Mouse (Mus musculus) ES-E14 (cell line): ENCODE results near the gene Adora2a. TPM values are rescaled to one million over a fixed set of nuclear protein-coding genes. Genes with fewer than 3 reads are reported as not detected.

Experiments
- DNase-seq: peaks from one replicate; pipeline ENCODE4 v3.0.0-alpha.2; 2013; ENCODE audit warnings: low read depth, low spot score
- H3K27ac ChIP-seq: 2 replicates; pipeline ENCODE4 v1.5.1; 2012; ENCODE audit warnings: low read depth, mild to moderate bottlenecking, low read length, moderate library complexity, mixed read lengths; ENCODE audit not compliant: poor library complexity, insufficient read depth, severe bottlenecking
- H3K36me3 ChIP-seq: 2 replicates; pipeline ENCODE4 v1.6.1; 2012; ENCODE audit warnings: mild to moderate bottlenecking, low read length, moderate library complexity, mixed read lengths; ENCODE audit not compliant: control insufficient read depth, poor library complexity, insufficient read depth, severe bottlenecking
- H3K4me1 ChIP-seq, 2 experiments: fragments of 150-350 bp in 1 of 2; sonication (generic) in 1 of 2; 2 replicates each; pipeline ENCODE4 v1.6.1; 2012; ENCODE audit warnings: low read length in 2 of 2, mild to moderate bottlenecking in 1 of 2, mixed read lengths in 1 of 2; ENCODE audit not compliant: control insufficient read depth in 2 of 2, insufficient read depth in 2 of 2, poor library complexity in 1 of 2
- H3K4me3 ChIP-seq, 2 experiments: fragments of 150-350 bp in 1 of 2; sonication (generic) in 1 of 2; 2 replicates each; pipeline ENCODE4 v1.5.1; 2012; ENCODE audit warnings: low read length in 2 of 2, low read depth in 1 of 2, mild to moderate bottlenecking in 1 of 2, mixed read lengths in 1 of 2; ENCODE audit not compliant: insufficient read depth in 1 of 2, poor library complexity in 1 of 2, severe bottlenecking in 1 of 2
- H3K9ac ChIP-seq: 2 replicates; pipeline ENCODE4 v1.6.1; 2012; ENCODE audit warnings: low read depth, mild to moderate bottlenecking, low read length, mixed read lengths; ENCODE audit not compliant: poor library complexity, insufficient read depth, severe bottlenecking
- H3K9me3 ChIP-seq: fragments of 150-350 bp; sonication (generic); 2 replicates; pipeline ENCODE4 v1.6.1; 2012; ENCODE audit warnings: low read depth, mild to moderate bottlenecking, low read length; ENCODE audit not compliant: control insufficient read depth, insufficient read depth
- CHD2 ChIP-seq: IDR thresholded peaks from 2 replicates; pipeline ENCODE4 v1.6.1; 2014; ENCODE audit warnings: mild to moderate bottlenecking, low read depth, low read length, inconsistent platforms
- HCFC1 ChIP-seq: IDR thresholded peaks from 2 replicates; pipeline ENCODE4 v1.6.1; 2012; ENCODE audit warnings: low read length, inconsistent platforms, borderline replicate concordance; ENCODE audit not compliant: insufficient read depth
- MAFK ChIP-seq: IDR thresholded peaks from 2 replicates; pipeline ENCODE4 v1.6.1; 2014; ENCODE audit warnings: mild to moderate bottlenecking, low read depth, low read length, inconsistent platforms; ENCODE audit not compliant: insufficient read depth
- ZC3H11A ChIP-seq: IDR thresholded peaks from 2 replicates; pipeline ENCODE4 v1.6.1; 2012; ENCODE audit warnings: low read depth, mild to moderate bottlenecking, inconsistent platforms, low read length, borderline replicate concordance
- ZNF384 ChIP-seq: IDR thresholded peaks from 2 replicates; pipeline ENCODE4 v1.6.1; 2012; ENCODE audit warnings: low read depth, low read length, inconsistent platforms
- in situ Hi-C, 2 experiments: fragments of 600-800 bp; cut with MboI; formaldehyde crosslinking; loops; one replicate each; pipeline ENCODE4 v1.15.1; 2025; ENCODE audit warnings: low sequenced_read_pairs in 2 of 2, inconsistent platforms in 1 of 2; ENCODE audit not compliant: unreplicated experiment in 2 of 2
- total RNA-seq: library from RNA; depleted of rRNA; stranded (reverse); fragments of 300-350 nt; gene quantifications from 2 replicates; pipeline ENCODE4 v1.2.3, GENCODE M21; 2012

The Adora2a gene
- total RNA-seq, 1 experiment = 0.58 TPM

- Histone ChIP-seq H3K27ac (no peak overlapping the region), H3K36me3 (no peaks in the 10 kb centered on the region)
- in situ Hi-C loops = no loop called here
Observed at GRCm38 (mm10) chr10:75334175-75334574, 17.5 kb downstream of the Adora2a start.

GRCm38 (mm10) chr10:75335075-75335474, 18.4 kb downstream of the Adora2a start:
- TF ChIP-seq ZNF384 = no peak
- TF ChIP-seq ZC3H11A = no peak
- TF ChIP-seq HCFC1 = no peak
- peaks cover 0 to 4% of the 10 kb centered on the region in 2 experiments; a peak in 1 of 4 replicates for H3K4me1 ChIP-seq
- DNase-seq = no peak
- H3K9me3 ChIP-seq = no peaks in the 10 kb centered on the region
- no peak overlapping the region for H3K4me3 ChIP-seq
- in situ Hi-C loops = no loop called here
- no peak overlapping the region for H3K9ac ChIP-seq
- no peak overlapping the region for H3K27ac ChIP-seq
- H3K36me3 ChIP-seq = no peaks in the 10 kb centered on the region

More at GRCm38 (mm10) chr10:75334175-75334574, 17.5 kb downstream of the Adora2a start:
- Histone ChIP-seq H3K4me3 (no peak overlapping the region), H3K9ac (no peak overlapping the region), H3K4me1 (peaks cover 0 to 4% of the 10 kb centered on the region in 2 experiments; a peak in 1 of 4 replicates), H3K9me3 (no peaks in the 10 kb centered on the region)
- TF ChIP-seq ZC3H11A (no peak), ZNF384 (no peak), MAFK (no peak), HCFC1 (no peak), CHD2 (no peak)
- no peak for DNase-seq

GRCm38 (mm10) chr10:75337231-75337630, 20.6 kb downstream of the Adora2a start:
- TF ChIP-seq CHD2 (no peak), MAFK (no peak), ZC3H11A (no peak), HCFC1 (no peak), ZNF384 (no peak)
- Histone ChIP-seq H3K36me3 (no peaks in the 10 kb centered on the region), H3K9me3 (no peaks in the 10 kb centered on the region), H3K27ac (no peak overlapping the region), H3K9ac (no peak overlapping the region), H3K4me3 (no peak overlapping the region), H3K4me1 (peaks cover 0 to 4% of the 10 kb centered on the region in 2 experiments; a peak in 1 of 4 replicates)
- no peak for DNase-seq
- in situ Hi-C loops = no loop called here

GRCm38 (mm10) chr10:75338852-75339251, 22.2 kb downstream of the Adora2a start:
- no peak for DNase-seq
- TF ChIP-seq MAFK = no peak
- TF ChIP-seq CHD2 = no peak
- TF ChIP-seq ZNF384 = no peak
- no peak for TF ChIP-seq HCFC1
- TF ChIP-seq ZC3H11A = no peak
- Histone ChIP-seq H3K4me3 (no peak overlapping the region), H3K27ac (no peak overlapping the region), H3K36me3 (no peaks in the 10 kb centered on the region), H3K4me1 (no peaks in the 10 kb centered on the region), H3K9ac (no peak overlapping the region), H3K9me3 (no peaks in the 10 kb centered on the region)
- in situ Hi-C loops = no loop called here

- no peaks in the 10 kb centered on the region for H3K9me3 ChIP-seq
- H3K9ac ChIP-seq = no peak overlapping the region
- TF ChIP-seq HCFC1 (no peak), ZNF384 (no peak), ZC3H11A (no peak), MAFK (no peak), CHD2 (no peak)
- no peaks in the 10 kb centered on the region for H3K4me1 ChIP-seq
- no peaks in the 10 kb centered on the region for H3K36me3 ChIP-seq
- in situ Hi-C loops = no loop called here
- DNase-seq = no peak
- H3K4me3 ChIP-seq = no peak overlapping the region
- H3K27ac ChIP-seq = no peak overlapping the region
Observed at GRCm38 (mm10) chr10:75339377-75339776, 22.7 kb downstream of the Adora2a start.
